Mouse (Mus musculus): Measurements from ENCODE around the gene Epas1. TPM values are rescaled to one million over a fixed set of nuclear protein-coding genes. Genes with fewer than 3 reads are reported as not detected.

Gene Epas1
- total RNA-seq (2014; fragmentation: Nextera tagmentation): 0.49 TPM in 1 of 2 replicates, not detected in the other
- under 0.01 and 0.15 TPM in 2 replicates for total RNA-seq (2017)

DNA sequence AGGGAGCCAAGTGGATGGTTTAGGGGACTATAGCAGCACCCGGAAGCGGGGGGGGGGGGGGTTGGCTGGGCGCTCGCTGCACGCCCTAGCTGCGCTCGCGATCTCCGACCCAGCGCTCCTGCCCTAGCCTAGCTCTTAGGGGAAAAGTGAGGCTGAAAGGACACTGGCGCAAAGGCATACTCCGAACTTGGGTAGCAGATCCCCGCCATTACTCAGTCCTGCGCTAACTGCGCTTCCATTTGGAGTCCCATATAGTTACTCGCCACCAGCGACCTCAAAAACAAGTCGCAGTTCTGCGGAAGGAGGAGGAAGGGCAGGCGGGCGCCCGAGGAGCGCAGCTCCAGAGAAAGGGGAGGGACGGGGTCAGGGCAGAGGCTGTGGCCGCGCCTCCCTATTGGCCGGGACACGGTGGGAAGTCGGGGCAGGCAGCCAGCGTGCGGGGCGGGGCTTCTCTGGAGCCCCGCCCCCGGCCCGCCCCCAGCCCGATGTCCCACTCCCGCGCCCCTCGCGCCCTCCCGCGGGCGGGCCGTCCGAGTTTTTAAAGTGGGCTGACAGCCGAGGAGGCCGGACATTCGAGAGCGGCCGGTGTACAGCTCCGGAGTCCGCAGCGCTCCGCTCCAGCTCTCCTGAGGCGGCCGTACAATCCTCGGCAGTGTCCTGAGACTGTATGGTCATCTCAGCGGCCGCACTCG is at the start of gene Epas1:
Epas1 (plus strand) TSS at position 571 of the 692 bp plus-strand sequence.
- peak; percentile 91 for ATAC-seq (replicated peaks; ENCODE audit: poor library complexity, severe bottlenecking)

GRCm38 (mm10) chr17:86705236-86705635 is 48.3 kb upstream of the Epas1 start:
- no peak for ATAC-seq (replicated peaks; ENCODE audit: poor library complexity, severe bottlenecking)

DNA sequence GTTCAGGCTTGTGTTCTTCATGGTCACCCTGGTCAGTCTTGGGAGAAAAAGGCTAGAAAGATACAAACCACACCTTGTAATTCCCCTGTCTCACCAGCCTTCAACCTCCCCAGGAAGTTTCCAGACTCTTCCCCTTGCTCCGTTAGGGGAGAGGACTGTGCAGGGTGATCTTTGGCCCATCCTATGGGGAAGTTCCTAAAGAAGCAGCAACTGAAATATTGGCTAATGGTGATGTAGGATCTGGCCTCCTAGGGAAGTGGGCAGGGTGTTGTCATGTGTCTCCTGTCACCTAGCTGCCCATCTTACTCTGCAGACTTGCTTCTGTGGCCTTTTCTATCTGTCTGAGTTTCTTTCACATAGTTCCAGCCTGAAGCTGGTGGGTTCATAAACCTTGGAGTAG is 47.0 kb upstream of the Epas1 start:
- ATAC-seq (replicated peaks; ENCODE audit: poor library complexity, severe bottlenecking): peak; percentile 65

DNA sequence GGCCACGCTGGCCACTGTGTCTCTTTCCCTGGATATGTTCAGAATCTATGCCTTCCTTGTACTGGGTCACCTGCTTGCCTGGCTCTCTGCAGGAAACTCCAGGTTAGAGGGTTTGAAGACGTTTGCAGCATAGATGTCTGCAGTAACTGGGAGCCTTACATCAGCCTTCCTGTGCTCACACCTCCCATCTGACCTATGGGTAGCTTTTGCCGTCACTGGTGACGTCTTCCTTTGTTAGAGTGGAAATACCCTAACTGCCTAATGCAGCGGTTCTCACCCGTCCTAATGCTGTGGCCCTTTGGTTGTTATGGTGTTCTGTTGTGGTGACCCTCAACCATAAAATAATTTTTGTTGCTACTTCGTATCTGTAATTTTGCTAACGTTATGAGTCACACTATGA is 43.7 kb upstream of the Epas1 start:
- ATAC-seq (replicated peaks; ENCODE audit: poor library complexity, severe bottlenecking): no peak

DNA sequence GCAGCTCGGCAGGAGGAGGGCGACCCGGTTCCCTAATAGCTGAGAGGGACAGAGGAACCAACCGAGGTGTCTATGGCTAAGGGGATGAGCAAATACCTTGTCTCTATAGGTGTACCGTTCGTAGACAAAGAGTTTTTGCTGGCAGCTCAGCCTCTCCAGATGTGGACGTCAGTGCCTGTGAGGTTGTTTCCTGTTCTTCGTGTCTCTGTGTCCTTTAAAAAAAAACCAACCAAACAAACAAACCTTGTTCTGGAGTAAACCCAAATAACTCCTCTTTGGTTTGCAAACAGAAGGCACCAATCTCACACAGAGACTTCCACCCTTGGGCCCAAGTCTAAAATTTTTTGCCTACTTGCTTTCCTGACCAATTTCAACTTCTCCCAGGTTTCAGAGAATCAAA is 43.1 kb upstream of the Epas1 start:
- ATAC-seq (replicated peaks; ENCODE audit: poor library complexity, severe bottlenecking): no peak

DNA sequence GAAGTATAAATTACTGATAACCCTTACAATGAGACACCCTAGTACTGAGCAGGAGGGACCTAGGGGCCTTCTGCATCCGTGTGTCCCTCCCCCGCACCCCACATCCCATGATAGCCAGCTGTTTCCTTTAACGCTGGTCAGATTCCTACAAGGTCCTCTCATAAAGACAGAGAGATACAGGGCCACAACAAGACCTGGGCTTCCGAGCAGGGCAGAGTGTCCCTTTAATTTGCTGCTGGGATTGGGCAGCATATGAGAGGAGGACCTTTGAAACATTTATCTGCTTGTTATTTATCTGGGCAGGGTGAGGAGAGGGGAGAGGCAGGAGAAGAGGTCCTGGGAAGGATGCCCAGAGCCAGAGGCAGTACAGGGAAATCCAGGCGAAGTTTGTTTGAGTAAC is 41.6 kb upstream of the Epas1 start:
- no peak for ATAC-seq (replicated peaks; ENCODE audit: poor library complexity, severe bottlenecking)

GRCm38 (mm10) chr17:86712601-86713000 is 40.9 kb upstream of the Epas1 start:
- no peak for ATAC-seq (replicated peaks; ENCODE audit: poor library complexity, severe bottlenecking)

DNA sequence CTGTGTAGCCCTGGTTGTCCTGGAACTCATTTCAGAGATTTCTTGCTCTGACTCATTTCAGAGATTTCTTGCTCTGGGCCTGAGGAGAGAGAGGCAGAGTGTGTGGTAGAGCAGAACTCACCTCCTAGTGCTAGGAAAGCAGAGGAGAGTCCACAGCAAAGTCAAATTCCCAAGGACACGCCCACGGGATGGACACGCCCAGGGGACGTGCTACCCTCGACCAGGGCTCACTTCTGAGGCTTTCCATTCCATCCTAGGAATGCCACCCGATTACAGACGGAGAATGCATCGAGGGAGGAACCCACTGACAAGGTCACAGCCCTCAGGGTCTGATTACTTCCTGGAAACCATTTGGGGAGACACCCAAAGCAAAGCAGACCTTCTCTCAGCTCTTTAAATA is 39.9 kb upstream of the Epas1 start:
- ATAC-seq (replicated peaks; ENCODE audit: poor library complexity, severe bottlenecking): no peak

- ATAC-seq (replicated peaks; ENCODE audit: poor library complexity, severe bottlenecking): no peak
Observed at GRCm38 (mm10) chr17:86724786-86725415, 28.6 kb upstream of the Epas1 start.

DNA sequence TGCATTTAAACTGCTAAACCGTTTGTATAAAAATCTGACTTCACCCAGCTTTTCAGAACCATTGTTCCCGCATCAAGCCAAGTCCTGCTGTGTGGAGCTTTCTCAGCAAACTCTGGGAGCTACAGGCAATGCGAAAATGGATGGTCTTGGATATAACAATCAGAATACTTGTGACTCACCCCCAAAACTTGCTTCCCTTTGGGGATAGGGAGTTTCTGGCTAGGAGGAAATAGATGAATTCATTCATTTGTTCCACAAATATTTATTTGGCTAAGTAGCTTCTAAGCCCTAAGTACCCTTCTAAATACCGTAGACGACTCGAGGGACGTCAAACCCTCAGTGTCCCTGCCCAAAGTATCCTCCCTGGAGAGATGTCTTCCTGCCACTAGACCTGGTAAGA is 27.0 kb upstream of the Epas1 start:
- no peak for ATAC-seq (replicated peaks; ENCODE audit: poor library complexity, severe bottlenecking)

DNA sequence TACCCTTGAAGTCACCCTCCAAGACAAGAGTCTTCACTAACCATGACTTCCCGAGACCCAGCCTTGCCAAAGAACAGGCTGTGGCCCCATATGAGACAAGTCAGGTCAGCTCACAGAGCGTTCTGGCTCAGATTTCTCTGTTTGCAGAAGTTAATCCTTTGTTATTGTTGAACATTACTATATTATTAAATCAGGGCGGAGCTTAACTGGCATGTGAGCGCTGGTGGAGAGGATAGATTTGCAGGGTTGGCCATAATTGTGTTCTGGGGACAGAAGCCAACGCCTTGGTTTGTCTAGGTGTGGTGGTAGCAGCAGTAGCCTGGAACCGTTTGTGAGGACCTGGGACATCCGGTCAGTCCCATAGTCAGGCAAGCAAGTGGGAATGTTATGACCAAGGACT is 26.5 kb upstream of the Epas1 start:
- no peak for ATAC-seq (replicated peaks; ENCODE audit: poor library complexity, severe bottlenecking)

- ATAC-seq (replicated peaks; ENCODE audit: poor library complexity, severe bottlenecking): no peak
Observed at GRCm38 (mm10) chr17:86731273-86731672, 22.2 kb upstream of the Epas1 start.

GRCm38 (mm10) chr17:86732024-86732423 is 21.5 kb upstream of the Epas1 start:
- ATAC-seq (replicated peaks; ENCODE audit: poor library complexity, severe bottlenecking): peak; percentile 100

GRCm38 (mm10) chr17:86732522-86732921 is 21.0 kb upstream of the Epas1 start:
- ATAC-seq (replicated peaks; ENCODE audit: poor library complexity, severe bottlenecking): peak; percentile 59

DNA sequence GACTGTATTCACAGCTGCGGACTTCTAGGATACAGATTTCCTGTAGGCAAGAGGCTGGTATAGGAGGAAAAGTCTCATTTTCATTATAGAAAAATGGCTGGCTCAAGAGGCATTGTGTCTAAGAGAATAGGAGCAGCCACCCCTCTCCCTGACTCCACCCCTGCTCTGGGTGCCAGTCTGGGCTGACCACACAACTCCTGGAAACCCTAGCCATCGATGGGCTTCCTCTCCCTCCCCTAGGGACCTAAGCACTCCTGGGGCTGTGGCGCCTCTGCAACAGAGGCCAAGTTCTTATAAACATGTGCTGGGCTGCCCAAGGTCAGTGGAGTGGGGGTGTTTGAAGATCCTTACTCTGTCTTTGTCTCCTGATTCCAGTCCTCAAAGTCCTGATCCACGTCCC is 19.9 kb upstream of the Epas1 start:
- ATAC-seq (replicated peaks; ENCODE audit: poor library complexity, severe bottlenecking): no peak

DNA sequence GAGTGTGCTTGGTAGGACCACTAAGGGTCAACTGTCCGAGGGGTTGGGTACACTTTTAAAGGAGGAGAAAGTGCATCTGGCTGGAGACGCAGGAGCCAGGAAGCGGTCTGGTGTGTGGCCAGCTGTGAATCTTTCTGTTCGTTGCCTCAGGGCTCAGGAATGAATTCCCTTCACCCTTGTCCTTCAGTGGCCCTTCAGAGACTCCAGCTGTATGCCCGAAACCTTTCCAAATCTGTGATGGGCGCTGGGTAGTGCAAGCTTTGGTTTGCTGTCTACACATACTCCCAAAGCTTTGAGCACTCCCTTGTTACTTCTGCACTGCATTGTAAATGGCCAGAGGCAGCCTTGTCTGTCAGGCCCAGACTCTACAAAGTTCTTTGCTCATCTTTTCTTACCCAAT is 15.0 kb upstream of the Epas1 start:
- no peak for ATAC-seq (replicated peaks; ENCODE audit: poor library complexity, severe bottlenecking)

DNA sequence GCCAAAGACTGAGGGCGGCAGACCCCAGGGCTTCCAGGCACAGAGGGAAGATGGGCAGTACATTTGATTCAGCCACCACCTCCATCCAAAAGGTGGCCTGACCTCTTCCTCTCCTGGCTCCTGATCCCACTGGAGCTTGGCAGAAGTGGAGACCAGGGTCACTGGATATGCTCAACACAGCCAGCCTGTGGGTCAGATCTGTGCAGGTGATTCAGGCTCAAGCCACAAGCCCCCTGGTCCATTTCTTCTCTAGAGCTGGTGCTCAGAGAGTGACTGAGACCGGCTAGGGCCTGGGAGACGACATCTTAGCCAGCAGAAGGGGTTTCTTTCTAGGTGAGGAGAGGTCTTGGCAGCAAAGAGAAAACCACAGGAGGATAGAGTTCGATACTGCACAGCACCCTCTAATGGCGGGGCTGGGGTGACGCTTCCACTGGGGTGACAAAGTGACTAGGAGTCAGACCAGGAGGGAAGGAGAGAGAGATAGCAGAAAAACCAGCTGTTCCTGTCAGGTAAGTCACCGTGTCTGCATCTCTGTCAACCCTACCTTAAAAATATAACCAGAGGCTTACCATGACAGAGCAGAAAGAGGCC is 10.1 kb upstream of the Epas1 start:
- ATAC-seq (replicated peaks; ENCODE audit: poor library complexity, severe bottlenecking): peak; percentile 35

DNA sequence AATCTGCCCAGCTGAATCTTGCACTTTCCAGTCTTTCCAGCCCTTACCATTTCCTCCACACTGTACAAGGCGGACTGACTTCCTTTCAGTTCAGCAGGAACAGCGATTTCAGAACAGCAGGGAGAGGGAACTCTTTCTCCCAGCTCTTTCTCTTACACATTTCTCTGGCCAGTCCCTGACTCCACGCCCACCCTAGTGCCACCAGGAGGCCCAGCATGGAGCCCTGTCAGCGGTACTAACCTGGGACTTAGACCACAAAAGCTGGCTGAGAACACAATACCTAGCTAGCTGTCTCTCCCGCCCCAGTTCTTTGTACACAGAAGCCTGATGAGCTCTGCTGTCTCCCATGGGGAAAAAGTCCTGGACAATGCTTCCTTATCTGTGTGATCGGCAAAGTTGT is 8.6 kb upstream of the Epas1 start:
- ATAC-seq (replicated peaks; ENCODE audit: poor library complexity, severe bottlenecking): no peak

- ATAC-seq (replicated peaks; ENCODE audit: poor library complexity, severe bottlenecking): no peak
Observed at GRCm38 (mm10) chr17:86751373-86751871, 2.1 kb upstream of the Epas1 start.

DNA sequence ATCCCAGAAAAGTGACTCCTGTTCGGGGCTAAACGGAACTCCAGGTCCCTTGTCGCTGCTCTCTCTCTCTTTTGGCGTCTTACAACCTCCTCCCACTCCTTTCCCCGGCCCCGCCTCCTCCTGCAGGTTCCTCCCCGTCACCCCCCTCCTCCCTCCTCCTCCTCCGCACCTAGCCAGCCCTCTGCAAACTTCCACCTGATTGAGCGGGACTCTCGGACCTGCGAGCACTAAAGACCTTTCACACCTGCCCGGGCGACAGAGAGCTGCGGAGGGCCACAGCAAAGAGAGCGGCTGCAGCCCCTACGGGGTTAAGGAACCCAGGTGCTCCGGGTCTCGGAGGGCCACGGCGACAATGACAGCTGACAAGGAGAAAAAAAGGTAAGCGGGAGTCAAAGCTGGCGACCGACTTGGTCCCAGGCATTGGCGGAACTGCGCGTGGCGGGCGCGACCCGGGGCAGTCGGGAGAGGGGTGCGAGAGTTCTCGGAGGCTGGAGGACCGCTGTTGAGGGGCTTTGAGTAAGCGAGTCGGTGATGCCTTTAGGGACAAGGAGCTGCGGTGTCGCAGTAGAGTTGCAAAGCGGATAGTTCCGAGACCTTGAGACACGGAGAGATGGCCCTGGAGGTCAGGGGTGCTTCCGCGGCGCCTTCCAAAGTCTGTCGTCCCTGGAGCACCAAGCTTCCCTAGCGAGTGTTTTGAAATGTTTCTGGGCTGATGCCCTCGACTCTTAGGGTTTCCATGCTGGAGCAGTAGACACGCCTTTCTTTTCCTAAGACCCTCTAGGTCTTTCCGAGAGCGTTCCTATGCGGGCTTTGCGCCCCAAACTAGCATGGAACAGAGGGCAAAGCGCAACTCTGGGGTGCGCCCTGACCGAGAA is 668 bp downstream of the Epas1 start:
- ATAC-seq (replicated peaks; ENCODE audit: poor library complexity, severe bottlenecking): peak; percentile 19

Data from granulocyte monocyte progenitor cell, adult 5-6 weeks (primary cell).